Mouse (Mus musculus) liver, adult 2 months (tissue): Measurements from ENCODE around the gene Rorc.

ENCODE experiments used
- CTCF ChIP-seq: fragments of 200-500 bp; IDR thresholded peaks from 2 replicates; pipeline ENCODE4 v1.5.1; 2011; ENCODE audit warnings: low read depth, low read length, control low read depth
- POLR2A ChIP-seq: fragments of 200-500 bp; IDR thresholded peaks from 2 replicates; pipeline ENCODE4 v1.6.1; 2011; ENCODE audit warnings: low read length, control low read depth; ENCODE audit not compliant: insufficient read depth; ENCODE audit errors: extremely low read depth

DNA sequence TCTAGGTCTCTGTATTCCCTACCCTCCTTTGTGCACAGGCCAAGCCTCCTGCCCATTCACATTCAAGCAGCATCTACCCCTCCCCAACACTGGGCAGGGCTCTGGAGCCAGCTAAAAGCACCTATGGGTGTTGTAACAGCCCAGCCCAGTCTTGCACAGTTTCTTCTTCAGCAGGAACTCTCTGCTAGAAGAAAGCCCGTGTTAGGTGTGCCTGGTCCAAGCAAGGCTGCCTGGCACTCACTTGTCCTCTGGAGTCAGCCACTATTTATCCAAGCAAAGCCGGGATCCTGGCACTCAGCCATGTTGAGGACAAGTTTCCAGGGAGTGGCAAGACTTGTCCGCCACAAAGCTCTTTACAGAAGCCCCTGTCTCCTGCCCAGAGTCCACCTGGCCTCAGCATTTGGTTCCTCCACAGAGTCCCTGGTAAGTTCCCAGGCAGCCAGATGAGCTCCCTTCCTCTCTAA lies 30.6 kb upstream of the Rorc start, which contains the start of gene Them5:
- TF ChIP-seq POLR2A (no peak), CTCF (no peak)
